In the genomic region with DNA sequence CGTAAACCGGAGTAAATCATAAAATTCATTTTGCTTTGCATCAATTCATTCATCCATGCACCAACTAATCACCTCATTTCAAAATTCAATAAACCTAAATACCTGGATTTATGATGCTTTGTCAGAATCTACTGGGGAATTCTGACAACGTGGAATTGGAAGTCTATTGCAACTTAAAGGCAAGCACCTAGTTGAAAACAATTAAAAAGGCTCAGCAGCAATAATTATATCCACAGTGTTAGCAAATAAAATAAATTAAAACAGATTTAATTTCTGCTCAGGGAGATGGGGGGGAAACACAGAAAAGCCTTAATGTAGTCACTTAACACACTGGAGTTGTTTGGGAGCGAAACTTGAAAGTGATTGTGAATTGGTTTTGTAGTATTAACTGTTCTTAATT, we compare ENCODE assay signal across 16 mouse cellular contexts.
"Had no signal": no experiment of that assay in that cellular context is flagged by ENCODE, and none has a peak within 500 bp of the region (broad histone marks: within the 10 kb centered on the region; RNA-seq: fewer than 3 reads in every experiment).

No protein-coding gene starts in this region.

- H3K9me3 ChIP-seq: neural tube, embryonic 12.5 days; stomach, embryonic 15.5 days had no signal

- H3K4me2 ChIP-seq: neural tube, embryonic 12.5 days; stomach, embryonic 15.5 days had no signal

- H3K36me3 ChIP-seq: neural tube, embryonic 12.5 days; stomach, embryonic 15.5 days had no signal

- H3K4me1 ChIP-seq: neural tube, embryonic 12.5 days; stomach, embryonic 15.5 days had no signal

- H3K4me3 ChIP-seq: myocyte; neural tube, embryonic 12.5 days; stomach, embryonic 15.5 days had no signal

- DNase-seq: retina, postnatal 1 day; right cerebral cortex, adult 18-20 months; right cerebral cortex, postnatal 14 days; right cerebral cortex, postnatal 25 days; right cerebral cortex, postnatal 4 days; spleen, adult 18-20 months; thymus, adult 18-20 months; thymus, adult 2 months; thymus, postnatal 14 days; thymus, postnatal 25 days; thymus, postnatal 36 days; thymus, postnatal 4 days had no signal

- H3K27ac ChIP-seq: neural tube, embryonic 12.5 days; stomach, embryonic 15.5 days; stomach, postnatal 0 days had no signal

- H3K27me3 ChIP-seq: neural tube, embryonic 12.5 days; stomach, embryonic 15.5 days had no signal

- H3K9ac ChIP-seq: neural tube, embryonic 12.5 days; stomach, embryonic 15.5 days had no signal
